Mouse (Mus musculus): ENCODE results near the gene Eprs. TPM values are rescaled to one million over a fixed set of nuclear protein-coding genes. Genes with fewer than 3 reads are reported as not detected.

Gene Eprs
- polyA plus RNA-seq, 1 experiment from 2014 or later: 136 TPM

DNA sequence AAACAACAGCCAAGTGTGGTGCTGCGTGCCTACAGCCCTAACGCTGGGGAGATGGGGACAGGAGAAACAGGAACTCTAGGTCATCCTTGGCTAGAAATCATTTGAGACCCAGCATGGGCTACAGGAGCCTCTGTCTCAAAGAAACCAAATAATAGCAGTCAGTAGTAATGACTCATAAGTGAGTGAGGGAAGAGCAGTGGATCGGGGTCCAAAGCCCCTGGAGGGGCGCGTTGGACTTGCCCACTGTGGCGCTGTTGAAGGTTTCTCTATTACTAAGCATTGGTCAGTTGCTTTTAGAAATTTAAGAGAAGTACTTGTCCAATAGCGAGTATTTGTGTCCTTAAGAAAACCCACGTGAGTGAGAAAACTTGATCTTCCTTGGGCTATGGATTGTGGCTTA is 9.5 kb upstream of the Eprs start:
- no peaks in the 10 kb centered on the region for H3K4me1 ChIP-seq (ENCODE audit: control insufficient read depth, insufficient read depth, low read depth, low read length)
- no peak overlapping the region for H3K9ac ChIP-seq (ENCODE audit: low read depth, low read length)
- no peak for ATAC-seq
- H3K27ac ChIP-seq (ENCODE audit: low read depth, low read length): no peak overlapping the region
- 97% methylated on average over 8 of the region's 8 CpGs for whole genome bisulfite sequencing
- H3K4me3 ChIP-seq (ENCODE audit: low read length): no peak overlapping the region
- H3K4me2 ChIP-seq (ENCODE audit: low read length): no peak overlapping the region
- H3K9me3 ChIP-seq (ENCODE audit: control insufficient read depth, low read length): no peaks in the 10 kb centered on the region
- peaks cover 50% of the 10 kb centered on the region for H3K36me3 ChIP-seq (ENCODE audit: control insufficient read depth, insufficient read depth, low read length)
- no peaks in the 10 kb centered on the region for H3K27me3 ChIP-seq (replicated peaks; ENCODE audit: control insufficient read depth, insufficient read depth, low read length)

DNA sequence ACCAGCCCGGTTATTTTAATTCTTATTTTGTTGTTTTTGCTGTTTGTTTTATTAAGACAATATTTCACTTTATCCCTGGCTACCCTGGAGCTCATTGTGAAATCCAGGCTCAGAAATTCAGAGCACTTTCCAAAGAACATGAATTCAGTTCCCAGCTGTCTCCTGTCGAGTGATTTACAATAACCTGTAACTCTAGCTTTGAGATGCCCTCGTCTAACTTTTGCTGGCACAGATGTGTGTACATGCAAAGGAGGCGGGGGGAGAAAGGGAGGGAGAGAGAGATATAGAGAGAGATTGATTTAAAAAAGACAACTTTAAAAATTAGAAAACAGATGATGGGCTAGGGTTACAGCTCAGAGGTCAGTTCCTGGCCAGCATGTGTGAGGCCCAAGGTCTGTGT is 8.1 kb upstream of the Eprs start:
- H3K9me3 ChIP-seq (ENCODE audit: control insufficient read depth, low read length): no peaks in the 10 kb centered on the region
- H3K27ac ChIP-seq (ENCODE audit: low read depth, low read length): no peak overlapping the region
- no peak overlapping the region for H3K4me2 ChIP-seq (ENCODE audit: low read length)
- peaks cover 47% of the 10 kb centered on the region for H3K36me3 ChIP-seq (ENCODE audit: control insufficient read depth, insufficient read depth, low read length)
- H3K27me3 ChIP-seq (replicated peaks; ENCODE audit: control insufficient read depth, insufficient read depth, low read length): no peaks in the 10 kb centered on the region
- no peak overlapping the region for H3K4me3 ChIP-seq (ENCODE audit: low read length)
- WGBS: 88% methylated on average over 4 of the region's 4 CpGs
- ATAC-seq: no peak
- H3K4me1 ChIP-seq (ENCODE audit: control insufficient read depth, insufficient read depth, low read depth, low read length): no peaks in the 10 kb centered on the region
- no peak overlapping the region for H3K9ac ChIP-seq (ENCODE audit: low read depth, low read length)

DNA sequence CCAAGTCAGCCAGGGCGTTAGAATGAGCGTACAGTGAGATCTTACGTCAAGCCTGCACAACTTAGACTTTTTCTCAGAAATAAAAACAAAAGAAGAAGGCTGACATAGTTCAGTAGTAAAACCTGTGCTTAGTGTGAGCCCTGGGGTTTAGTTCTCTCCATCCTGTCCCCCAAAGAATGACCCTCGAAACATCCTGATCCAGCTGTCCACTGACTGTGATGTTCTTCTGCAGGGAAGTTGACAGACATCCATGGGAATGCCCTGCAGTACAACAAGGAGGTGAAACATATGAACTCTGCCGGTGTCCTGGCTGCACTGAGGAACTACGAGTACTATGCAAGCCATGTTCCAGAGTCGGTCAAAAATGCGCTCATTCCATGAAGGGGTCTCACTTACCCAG is 6.6 kb upstream of the Eprs start:
- H3K36me3 ChIP-seq (ENCODE audit: control insufficient read depth, insufficient read depth, low read length): peaks cover 40% of the 10 kb centered on the region
- no peaks in the 10 kb centered on the region for H3K4me1 ChIP-seq (ENCODE audit: control insufficient read depth, insufficient read depth, low read depth, low read length)
- no peak overlapping the region for H3K4me2 ChIP-seq (ENCODE audit: low read length)
- H3K9me3 ChIP-seq (ENCODE audit: control insufficient read depth, low read length): no peaks in the 10 kb centered on the region
- no peak overlapping the region for H3K4me3 ChIP-seq (ENCODE audit: low read length)
- 95% methylated on average over 8 of the region's 8 CpGs for WGBS
- no peak overlapping the region for H3K9ac ChIP-seq (ENCODE audit: low read depth, low read length)
- ATAC-seq: no peak
- H3K27me3 ChIP-seq (replicated peaks; ENCODE audit: control insufficient read depth, insufficient read depth, low read length): no peaks in the 10 kb centered on the region
- no peak overlapping the region for H3K27ac ChIP-seq (ENCODE audit: low read depth, low read length)

DNA sequence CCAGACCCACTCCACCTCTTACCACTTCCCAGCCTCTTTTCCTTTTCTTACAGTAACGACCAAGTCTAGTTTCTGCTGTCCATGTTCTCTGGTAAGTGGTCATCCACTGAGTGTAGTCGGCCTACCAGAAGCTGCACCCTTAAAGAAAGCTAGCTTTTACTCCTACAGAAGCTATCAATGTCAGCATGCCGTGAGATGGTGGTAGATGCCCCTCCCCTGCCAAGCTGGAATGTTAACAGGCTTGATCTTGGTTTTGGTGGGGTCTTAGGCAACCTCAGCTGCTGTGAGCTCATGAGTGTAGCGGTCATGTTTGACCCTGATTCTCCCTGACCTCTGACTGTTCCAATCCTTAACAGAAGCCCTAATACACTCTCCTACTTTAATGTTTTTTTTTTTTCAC is 4.6 kb upstream of the Eprs start:
- Histone ChIP-seq H3K9ac (ENCODE audit: low read depth, low read length) (no peak overlapping the region), H3K27ac (ENCODE audit: low read depth, low read length) (no peak overlapping the region), H3K9me3 (ENCODE audit: control insufficient read depth, low read length) (no peaks in the 10 kb centered on the region), H3K4me1 (ENCODE audit: control insufficient read depth, insufficient read depth, low read depth, low read length) (peaks cover 5% of the 10 kb centered on the region), H3K27me3 (replicated peaks; ENCODE audit: control insufficient read depth, insufficient read depth, low read length) (no peaks in the 10 kb centered on the region), H3K36me3 (ENCODE audit: control insufficient read depth, insufficient read depth, low read length) (peaks cover 25% of the 10 kb centered on the region), H3K4me3 (ENCODE audit: low read length) (no peak overlapping the region), H3K4me2 (ENCODE audit: low read length) (no peak overlapping the region)
- no peak for ATAC-seq
- WGBS: 91% methylated on average over 4 of the region's 4 CpGs

DNA sequence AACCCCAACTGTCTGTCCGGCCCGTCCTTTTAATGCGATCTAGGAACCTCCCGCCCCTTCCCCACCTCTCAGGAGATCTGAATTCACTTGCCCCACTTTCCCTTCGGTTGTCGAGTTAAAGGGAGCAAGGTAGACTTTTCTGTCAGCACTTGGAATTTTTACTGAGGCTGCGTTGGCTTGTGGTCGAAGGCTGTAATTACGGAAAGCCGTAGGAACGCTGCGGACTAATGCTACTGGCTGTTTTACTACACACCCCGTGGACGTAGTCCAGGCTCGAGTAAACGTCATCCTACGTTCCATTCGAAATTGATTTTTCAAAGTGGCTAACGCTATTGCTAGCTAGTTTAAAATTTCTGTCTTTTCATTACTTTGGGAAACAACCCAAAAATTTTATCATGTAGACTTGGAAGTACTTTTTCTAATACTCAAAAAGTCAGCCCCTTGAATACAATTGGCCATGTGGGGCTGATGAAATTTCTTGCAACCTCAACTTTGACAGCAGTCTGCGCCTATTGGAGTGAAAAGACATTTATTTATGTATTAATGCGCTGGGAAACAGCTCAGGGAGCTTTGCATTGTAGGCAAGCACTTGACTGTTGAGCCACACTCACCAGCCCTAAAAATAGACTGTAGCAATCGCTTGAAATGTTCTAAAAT is 810 bp downstream of the Eprs start:
- Histone ChIP-seq H3K36me3 (ENCODE audit: control insufficient read depth, insufficient read depth, low read length) (no peaks in the 10 kb centered on the region; the same call in 1 of the 2 replicates), H3K4me3 (ENCODE audit: low read length) (peak overlapping the region; percentile 99), H3K4me1 (ENCODE audit: control insufficient read depth, insufficient read depth, low read depth, low read length) (peaks cover 21% of the 10 kb centered on the region), H3K27me3 (replicated peaks; ENCODE audit: control insufficient read depth, insufficient read depth, low read length) (no peaks in the 10 kb centered on the region), H3K9ac (ENCODE audit: low read depth, low read length) (peak overlapping the region; percentile 90), H3K27ac (ENCODE audit: low read depth, low read length) (peak overlapping the region; percentile 93), H3K9me3 (ENCODE audit: control insufficient read depth, low read length) (no peaks in the 10 kb centered on the region), H3K4me2 (ENCODE audit: low read length) (peak overlapping the region; percentile 81)
- ATAC-seq: peak; percentile 31
- 5% methylated on average over 22 of the region's 22 CpGs for WGBS

DNA sequence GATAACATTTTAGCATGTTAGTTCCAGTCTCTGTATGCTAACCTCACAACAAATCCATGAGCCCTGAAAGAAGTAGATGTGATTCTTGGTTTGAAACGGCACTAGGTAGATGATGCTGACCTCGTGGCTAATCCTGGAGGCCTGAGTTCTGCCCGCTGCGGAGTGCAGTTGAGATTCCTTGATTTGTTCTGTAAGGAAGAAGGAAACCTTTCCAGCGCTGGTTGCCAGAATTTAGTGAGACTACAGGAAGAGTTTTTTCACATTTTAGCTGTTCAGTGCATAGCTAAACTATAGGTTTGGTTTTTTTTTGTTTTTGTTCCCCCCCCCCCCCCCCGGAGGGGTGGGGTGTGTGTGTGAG is 1.3 kb downstream of the Eprs start:
- ATAC-seq: no peak
- peak overlapping the region; percentile 99 for H3K4me3 ChIP-seq (ENCODE audit: low read length)
- 0 out of 2 replicates have a peak, but pooled peaks cover 3% of the 10 kb centered on the region for H3K36me3 ChIP-seq (ENCODE audit: control insufficient read depth, insufficient read depth, low read length)
- peak overlapping the region; percentile 81 for H3K4me2 ChIP-seq (ENCODE audit: low read length)
- H3K9me3 ChIP-seq (ENCODE audit: control insufficient read depth, low read length): no peaks in the 10 kb centered on the region
- H3K27me3 ChIP-seq (replicated peaks; ENCODE audit: control insufficient read depth, insufficient read depth, low read length): no peaks in the 10 kb centered on the region
- peaks cover 21% of the 10 kb centered on the region for H3K4me1 ChIP-seq (ENCODE audit: control insufficient read depth, insufficient read depth, low read depth, low read length)
- 52% methylated on average over 6 of the region's 6 CpGs for WGBS
- H3K9ac ChIP-seq (ENCODE audit: low read depth, low read length): peak overlapping the region; percentile 90
- H3K27ac ChIP-seq (ENCODE audit: low read depth, low read length): no peak overlapping the region

DNA sequence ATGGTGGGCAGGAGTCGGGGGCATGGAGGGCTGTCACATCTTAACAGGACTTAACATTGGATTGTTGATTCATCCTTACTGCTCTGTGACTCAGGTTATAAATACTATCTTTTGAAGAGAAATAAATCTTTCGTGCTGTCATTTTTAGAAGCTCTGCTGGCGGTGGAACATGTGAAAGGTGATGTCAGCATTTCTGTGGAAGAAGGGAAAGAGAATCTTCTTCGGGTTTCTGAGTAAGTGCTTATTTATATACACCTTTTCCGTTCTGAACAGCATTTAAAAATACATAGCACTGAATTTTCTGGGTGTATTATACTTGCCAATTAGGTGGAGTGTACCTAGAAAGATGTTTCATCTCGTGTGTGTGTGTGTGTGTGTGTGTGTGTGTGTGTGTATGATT is 4.5 kb downstream of the Eprs start:
- Histone ChIP-seq H3K36me3 (ENCODE audit: control insufficient read depth, insufficient read depth, low read length) (peaks cover 11% of the 10 kb centered on the region), H3K4me2 (ENCODE audit: low read length) (no peak overlapping the region), H3K4me3 (ENCODE audit: low read length) (no peak overlapping the region), H3K4me1 (ENCODE audit: control insufficient read depth, insufficient read depth, low read depth, low read length) (peaks cover 16% of the 10 kb centered on the region), H3K9me3 (ENCODE audit: control insufficient read depth, low read length) (no peaks in the 10 kb centered on the region), H3K27ac (ENCODE audit: low read depth, low read length) (no peak overlapping the region), H3K27me3 (replicated peaks; ENCODE audit: control insufficient read depth, insufficient read depth, low read length) (no peaks in the 10 kb centered on the region), H3K9ac (ENCODE audit: low read depth, low read length) (no peak overlapping the region)
- no peak for ATAC-seq
- 90% methylated on average over 6 of the region's 6 CpGs for WGBS

DNA sequence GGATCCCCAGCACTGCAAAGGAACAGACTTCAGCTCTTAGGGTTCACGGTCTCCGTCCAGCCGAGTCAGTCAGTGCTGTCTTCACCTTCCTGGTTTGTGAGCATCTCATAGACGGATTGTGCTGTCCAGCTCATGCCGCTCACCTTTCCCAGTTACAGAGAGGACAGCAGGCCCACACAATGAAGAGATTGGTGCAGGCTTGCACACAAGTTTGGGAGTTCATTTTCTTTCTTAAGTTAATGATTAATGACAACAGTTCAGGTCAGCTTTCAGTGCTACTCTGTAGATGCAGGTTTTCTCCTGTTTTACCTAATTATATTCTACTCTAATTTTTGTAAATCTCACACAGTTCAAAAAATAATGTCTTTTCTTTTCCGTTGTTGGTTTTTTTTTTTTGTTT is 7.1 kb downstream of the Eprs start:
- ATAC-seq: no peak
- no peak overlapping the region for H3K27ac ChIP-seq (ENCODE audit: low read depth, low read length)
- H3K27me3 ChIP-seq (replicated peaks; ENCODE audit: control insufficient read depth, insufficient read depth, low read length): no peaks in the 10 kb centered on the region
- H3K4me3 ChIP-seq (ENCODE audit: low read length): no peak overlapping the region
- H3K4me2 ChIP-seq (ENCODE audit: low read length): no peak overlapping the region
- H3K36me3 ChIP-seq (ENCODE audit: control insufficient read depth, insufficient read depth, low read length): peaks cover 25% of the 10 kb centered on the region
- WGBS: 93% methylated on average over 6 of the region's 6 CpGs
- H3K9ac ChIP-seq (ENCODE audit: low read depth, low read length): no peak overlapping the region
- no peaks in the 10 kb centered on the region for H3K9me3 ChIP-seq (ENCODE audit: control insufficient read depth, low read length)
- H3K4me1 ChIP-seq (ENCODE audit: control insufficient read depth, insufficient read depth, low read depth, low read length): peaks cover 6% of the 10 kb centered on the region

DNA sequence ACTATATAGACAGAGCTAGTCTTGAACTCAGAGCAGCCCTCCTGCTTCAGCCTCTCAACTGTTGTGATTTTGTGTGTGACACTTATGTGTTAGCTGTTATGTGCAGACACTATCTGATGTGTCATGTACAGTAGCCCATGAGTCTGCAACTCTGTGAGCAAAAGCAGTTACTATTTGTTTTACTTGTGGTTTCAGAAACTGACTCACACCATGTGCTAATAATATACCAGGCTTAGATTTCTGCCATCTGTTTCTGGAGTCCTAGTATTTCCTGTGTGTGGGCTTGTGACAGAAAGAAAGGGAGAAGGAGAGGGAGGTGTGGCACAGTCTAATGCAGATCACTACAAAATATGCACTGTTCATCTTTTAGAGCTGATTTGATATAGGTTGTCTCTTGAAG is 13.5 kb downstream of the Eprs start:
- Histone ChIP-seq H3K4me2 (ENCODE audit: low read length) (no peak overlapping the region), H3K36me3 (ENCODE audit: control insufficient read depth, insufficient read depth, low read length) (peaks cover 46% of the 10 kb centered on the region), H3K27me3 (replicated peaks; ENCODE audit: control insufficient read depth, insufficient read depth, low read length) (no peaks in the 10 kb centered on the region), H3K4me1 (ENCODE audit: control insufficient read depth, insufficient read depth, low read depth, low read length) (no peaks in the 10 kb centered on the region), H3K27ac (ENCODE audit: low read depth, low read length) (no peak overlapping the region), H3K9ac (ENCODE audit: low read depth, low read length) (no peak overlapping the region), H3K4me3 (ENCODE audit: low read length) (no peak overlapping the region), H3K9me3 (ENCODE audit: control insufficient read depth, low read length) (no peaks in the 10 kb centered on the region)
- no peak for ATAC-seq

DNA sequence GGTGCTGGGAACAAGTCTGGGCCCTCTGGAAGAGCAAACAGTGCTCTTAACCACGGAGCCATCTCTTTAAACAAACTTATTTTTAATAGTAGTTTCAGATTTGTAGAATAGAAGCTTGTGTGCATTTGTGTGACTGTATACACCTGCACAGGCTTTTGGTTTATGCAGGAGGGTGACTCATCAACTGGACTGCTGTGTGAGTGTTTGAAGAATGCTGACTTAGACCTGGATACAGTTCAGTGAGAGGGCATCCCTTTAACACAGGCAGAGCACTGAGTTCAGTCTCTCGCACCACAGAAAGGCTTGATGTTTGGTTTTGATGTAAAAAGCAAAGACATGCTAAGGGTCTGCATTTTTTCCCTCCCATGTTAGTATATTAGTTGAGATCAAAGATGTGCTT is 14.6 kb downstream of the Eprs start:
- WGBS: 96% methylated on average over 2 of the region's 2 CpGs
- Histone ChIP-seq H3K4me3 (ENCODE audit: low read length) (no peak overlapping the region), H3K4me1 (ENCODE audit: control insufficient read depth, insufficient read depth, low read depth, low read length) (no peaks in the 10 kb centered on the region), H3K9ac (ENCODE audit: low read depth, low read length) (no peak overlapping the region), H3K27ac (ENCODE audit: low read depth, low read length) (no peak overlapping the region), H3K36me3 (ENCODE audit: control insufficient read depth, insufficient read depth, low read length) (peaks cover 49% of the 10 kb centered on the region), H3K4me2 (ENCODE audit: low read length) (no peak overlapping the region), H3K27me3 (replicated peaks; ENCODE audit: control insufficient read depth, insufficient read depth, low read length) (no peaks in the 10 kb centered on the region), H3K9me3 (ENCODE audit: control insufficient read depth, low read length) (no peaks in the 10 kb centered on the region)
- ATAC-seq: no peak

Data from hindbrain, embryonic 16.5 days (tissue).